Mouse (Mus musculus) CD4-positive, CD25-positive, alpha-beta regulatory T cell, adult 2 months (primary cell): Measurements from ENCODE around the gene 4930432K21Rik.

Experiments used
- DNase-seq: peaks from one replicate; pipeline ENCODE4 v3.0.0-alpha.2; 2012; ENCODE audit warnings: low read depth, low spot score

4930432K21Rik gene

DNA sequence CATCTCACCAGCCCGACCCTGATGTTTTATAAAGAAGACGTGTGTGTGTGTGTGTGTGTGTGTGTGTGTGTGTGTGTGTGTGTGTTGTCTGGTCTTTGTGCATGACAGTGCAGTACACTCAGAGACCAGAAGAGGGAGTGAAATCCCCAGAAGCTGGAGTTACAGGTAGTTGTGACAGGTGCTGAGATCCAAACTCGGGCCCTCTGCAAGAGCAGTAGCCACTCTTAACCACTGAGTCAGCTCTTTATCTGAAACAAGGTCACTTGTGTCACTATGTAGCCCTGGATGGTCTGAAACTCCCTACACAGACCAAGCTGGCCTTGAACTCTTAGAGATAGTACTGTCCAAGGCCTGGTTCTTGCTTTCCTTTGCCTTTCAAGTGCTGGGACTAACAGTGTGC, 58.8 kb downstream of the 4930432K21Rik start:
- DNase-seq: peak; percentile 54

DNA sequence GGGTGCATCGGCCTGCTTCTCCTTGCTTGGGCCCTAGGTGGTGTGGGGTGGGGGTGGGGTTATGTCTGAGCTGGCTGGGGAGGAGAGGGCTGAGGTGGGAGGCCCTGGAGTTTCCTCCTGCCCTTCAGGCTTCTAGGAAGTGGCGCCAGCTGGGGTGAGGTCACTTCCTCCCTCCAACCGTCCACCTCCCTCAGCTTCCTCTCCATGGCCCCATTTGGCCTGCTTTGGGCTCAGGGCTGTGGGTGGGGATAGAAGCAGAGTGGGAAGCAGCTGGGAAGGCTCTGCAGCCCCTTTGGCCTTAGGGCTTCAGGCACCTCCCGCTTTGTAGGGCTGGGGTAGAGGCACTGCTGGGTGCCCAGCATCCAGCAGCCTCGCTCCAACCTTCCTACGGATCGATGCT, 60.0 kb downstream of the 4930432K21Rik start:
- peak; percentile 47 for DNase-seq

DNA sequence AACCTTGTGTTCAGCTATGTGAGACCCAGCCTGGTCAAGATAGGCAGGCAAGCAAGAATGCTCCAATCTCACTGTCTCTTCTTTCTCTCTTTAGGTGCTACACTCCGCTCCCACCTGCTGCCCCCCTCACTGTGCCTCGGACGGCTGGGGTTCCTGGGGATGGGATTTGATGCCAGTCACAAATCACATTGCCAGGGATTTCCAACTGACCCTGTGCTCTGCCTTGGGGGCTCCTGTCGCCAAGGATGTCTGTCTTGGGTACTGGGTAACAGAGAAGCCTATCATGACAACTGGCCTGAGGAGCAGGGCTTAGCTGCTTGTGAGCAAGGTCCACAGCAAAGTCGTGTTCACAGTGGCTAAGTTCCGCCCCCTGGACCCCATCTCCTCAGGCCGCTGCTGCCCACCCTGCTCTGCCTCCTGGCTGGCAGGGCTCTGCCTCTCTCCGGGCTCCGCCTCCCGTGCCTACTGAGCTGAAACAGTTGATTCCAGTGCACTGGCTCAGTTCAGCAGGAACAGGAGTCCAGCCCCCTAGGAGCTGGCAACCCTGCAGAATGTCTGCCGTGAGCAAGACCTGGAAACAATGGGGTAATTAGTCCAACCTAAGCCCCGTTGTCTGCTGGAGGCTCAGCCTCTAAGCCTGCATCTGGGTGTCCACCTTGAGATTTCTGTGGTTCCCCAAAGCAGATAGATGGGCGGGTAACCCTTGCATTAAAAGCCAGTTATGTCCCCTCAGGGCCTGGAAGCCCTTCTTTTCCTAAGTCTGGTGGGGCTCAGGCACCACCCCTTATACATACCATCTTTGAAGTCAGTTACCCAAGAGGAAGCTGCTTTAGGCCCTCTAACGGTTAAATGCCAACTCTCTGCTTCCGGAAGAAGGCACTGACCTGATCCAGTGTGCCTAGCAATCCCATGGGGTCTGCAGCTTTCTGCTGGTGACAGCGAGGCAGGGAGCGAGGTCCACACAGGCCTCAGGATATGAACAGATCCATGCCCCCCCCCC, 60.9 kb downstream of the 4930432K21Rik start:
- peak; percentile 38 for DNase-seq

DNA sequence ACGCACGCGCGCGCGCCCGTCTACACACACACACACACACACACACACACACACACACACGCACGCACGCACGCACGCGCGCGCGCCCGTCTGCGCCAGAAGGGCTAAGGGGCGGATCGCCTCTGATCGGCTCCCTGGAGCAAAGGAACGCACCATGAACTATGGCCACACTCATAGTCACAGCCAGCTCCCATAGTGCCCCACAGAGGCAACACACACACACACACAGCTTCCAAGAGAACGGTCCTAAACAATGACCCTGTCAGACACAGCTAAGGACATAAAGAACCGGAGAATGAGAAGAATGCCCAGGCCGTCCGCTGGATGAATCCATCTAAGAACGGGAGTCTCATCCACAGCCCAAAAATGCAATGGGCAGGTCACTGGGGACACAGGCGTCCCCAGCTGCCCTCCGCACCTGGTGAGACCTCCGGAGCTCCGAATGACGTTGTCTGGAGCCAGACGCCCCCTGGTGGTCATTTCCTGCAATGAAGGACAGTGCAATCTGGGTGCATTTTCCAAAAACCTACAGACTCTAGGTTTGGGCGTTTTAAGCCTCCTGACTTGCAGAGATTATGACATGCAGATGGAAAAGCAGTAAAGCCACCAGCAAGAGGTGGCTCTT, 62.5 kb downstream of the 4930432K21Rik start:
- DNase-seq: peak; percentile 89

DNA sequence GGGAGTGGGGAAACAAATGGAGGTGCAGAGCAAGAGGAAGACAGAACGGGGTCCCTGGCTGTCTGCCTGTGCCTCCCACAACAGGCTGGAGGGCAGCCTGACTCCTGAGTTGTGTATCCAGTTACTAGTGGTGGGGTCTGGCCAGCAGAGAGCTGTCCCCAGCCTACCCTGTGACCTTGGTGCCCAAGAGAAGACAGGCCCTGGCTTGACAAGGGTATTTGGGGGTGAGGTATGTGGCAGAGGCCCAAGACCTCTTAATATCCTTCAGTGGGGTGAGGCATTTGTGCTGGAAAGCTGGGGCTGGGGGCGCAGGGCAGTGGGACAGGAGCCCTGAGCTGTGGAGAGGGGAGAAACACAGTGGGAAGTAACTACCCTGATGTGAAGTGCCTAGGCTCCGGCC, 63.4 kb downstream of the 4930432K21Rik start:
- DNase-seq: no peak

DNA sequence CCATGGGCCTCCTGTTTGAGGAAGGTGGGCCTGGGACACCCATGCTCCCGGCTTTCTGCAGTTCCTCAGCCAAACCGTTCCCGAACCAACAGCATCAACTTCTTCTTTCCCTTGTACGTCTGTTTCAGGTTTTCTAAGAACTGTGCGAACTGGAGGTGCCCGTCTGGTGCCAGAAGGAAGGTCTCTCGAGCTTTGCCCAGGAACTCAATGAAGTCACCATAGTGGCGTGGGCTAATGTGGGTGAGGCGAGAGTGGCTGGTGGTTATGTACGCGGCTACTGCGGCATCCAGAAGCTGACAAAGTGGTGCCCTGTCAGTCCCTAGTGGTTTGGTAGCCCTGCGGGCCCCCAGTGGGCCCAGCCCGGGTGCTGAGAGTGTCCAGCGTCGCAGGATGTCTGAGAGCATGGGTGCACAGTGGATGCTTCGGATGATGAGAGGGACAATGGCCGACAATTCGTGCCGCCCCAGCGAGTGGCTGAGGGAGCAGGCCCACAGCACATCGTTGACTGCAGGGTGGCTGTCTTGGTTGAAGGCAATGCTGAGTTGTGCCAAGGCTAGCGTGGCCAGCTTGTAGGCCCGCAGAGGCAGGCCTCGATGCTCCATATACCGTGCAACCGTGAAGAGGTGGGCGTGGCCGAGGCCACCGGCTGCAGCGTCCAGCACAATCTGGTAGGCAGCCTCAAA, 64.2 kb downstream of the 4930432K21Rik start:
- DNase-seq: no peak

DNA sequence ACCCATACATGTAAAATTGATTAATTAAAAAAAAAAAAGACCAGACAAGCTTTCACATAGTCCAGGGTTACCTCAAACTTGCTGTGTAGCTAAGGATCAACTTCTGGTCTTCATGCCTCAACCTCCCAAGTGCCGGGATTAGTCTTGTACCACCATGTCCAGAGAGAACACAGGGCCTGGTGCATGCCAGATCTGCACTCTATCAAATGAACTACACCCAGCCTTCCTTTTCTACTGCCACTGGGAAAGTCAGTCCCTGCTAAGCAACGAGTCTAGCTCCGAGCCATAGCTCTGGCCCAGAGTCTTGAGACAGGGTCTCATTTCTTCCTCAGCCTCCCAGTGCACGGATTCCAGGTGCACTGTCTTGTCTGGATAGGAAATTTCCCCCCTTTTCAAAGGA, 65.5 kb downstream of the 4930432K21Rik start:
- DNase-seq: no peak

DNA sequence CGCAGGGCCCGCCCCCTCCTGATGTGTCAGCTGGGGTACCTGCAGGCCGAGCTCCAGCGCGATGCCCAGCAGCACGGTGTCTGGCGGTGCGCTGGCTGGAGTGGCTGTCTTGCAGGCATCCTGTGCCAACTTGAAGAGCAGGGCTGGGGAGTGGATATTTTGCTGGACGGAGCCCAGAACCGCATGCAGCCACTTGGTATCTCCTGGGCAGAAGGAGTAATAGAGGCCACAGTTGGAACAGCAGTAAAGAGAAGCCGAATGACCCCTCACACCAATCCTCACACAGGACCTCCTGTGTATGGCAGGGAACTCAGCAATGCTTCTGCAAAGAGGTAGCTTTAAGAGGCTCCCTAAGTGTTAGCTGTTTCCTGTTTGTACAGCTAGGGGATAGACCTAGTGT, 69.4 kb downstream of the 4930432K21Rik start:
- no peak for DNase-seq

DNA sequence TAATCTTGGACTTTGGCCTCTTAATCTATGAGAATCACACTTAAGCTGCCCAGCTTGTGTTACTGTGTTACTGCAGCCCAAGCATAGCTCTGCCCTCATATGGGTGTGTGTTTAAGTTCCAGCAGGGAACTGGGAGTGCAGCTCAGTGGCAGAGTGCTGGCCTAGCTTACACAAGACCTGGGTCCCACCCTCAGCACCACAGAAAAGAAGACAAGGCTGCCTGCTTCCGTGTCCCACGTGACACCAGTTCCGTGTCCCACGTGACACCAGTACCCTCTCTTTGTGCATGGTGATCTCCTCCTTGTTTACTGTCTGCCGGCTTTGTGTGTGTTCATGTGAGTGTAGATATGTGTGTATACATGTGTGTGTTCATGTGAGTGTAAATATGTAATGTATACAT, 70.3 kb downstream of the 4930432K21Rik start:
- no peak for DNase-seq

DNA sequence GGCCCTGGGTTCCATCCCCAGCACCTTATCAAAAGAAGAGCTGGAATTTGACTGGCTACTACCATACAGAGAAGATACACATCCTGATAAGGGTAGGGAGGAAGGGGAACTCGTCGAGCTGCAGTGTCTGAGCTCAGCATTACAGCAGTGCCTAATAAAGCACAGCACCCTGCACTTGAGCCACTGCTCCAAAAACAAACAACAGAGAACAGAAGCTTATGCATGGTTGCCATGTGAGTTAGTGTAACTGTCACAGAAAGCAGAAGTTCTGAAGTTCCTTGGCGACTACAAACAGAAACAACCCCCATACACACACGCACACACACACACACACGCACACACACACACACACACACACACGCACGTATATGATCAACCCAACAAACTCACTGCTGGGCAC, 72.3 kb downstream of the 4930432K21Rik start:
- DNase-seq: no peak
